Mouse (Mus musculus): Measurements from ENCODE around the gene Olfr411. TPM values are rescaled to one million over a fixed set of nuclear protein-coding genes. Genes with fewer than 3 reads are reported as not detected.

The Olfr411 gene
- total RNA-seq (2021): not detected
- long read RNA-seq, experiment 1: 0 reads
- long read RNA-seq, experiment 2: 0 reads

- DNase-seq (ENCODE audit: low spot score): no peak
These were observed at the start of gene Olfr411 for GRCm38 (mm10) chr11:74352550-74352949. Olfr411 (minus strand) TSS chr11:74352650.

DNA sequence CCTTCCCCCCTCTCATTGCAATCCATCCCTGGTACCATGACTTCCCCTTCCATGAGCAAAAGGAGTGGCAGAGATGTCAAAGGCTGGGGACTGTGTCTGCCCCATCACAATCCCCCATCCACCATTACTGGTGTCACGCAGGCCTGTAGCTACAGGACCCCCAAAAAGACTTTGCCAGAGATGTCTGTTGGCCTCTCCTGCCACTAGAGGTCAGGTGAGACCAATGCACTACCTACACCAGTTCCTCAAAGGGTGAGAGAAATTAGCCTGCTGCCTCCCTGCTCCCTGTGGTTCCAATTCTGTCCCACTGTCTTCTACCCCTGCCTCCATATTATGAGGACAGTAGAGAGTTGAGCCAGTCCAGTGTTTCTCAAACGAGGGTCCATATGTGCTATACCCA lies 49.7 kb upstream of the Olfr411 start:
- no peak for DNase-seq (ENCODE audit: low spot score)

GRCm38 (mm10) chr11:74395583-74395982 lies 43.1 kb upstream of the Olfr411 start:
- DNase-seq (ENCODE audit: low spot score): no peak

DNA sequence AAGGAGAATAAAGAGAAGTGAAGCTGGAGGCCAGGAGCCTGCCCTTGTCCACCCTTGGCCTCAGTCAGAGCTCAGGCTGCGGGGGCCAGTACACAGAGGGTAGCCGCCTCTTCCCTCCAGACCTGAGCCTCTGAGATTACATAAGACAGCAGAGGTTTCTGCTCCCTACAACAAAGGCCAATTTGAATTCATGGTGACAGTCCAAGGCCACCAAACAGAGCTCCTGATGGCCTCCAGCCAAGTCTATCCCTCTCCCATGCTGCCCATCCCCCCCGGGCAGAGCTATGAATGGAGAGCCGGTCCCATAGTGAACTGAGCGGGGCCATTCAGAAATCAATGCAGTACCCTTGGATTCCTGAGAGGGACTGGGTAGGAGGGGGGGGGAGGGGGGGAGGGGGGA lies 41.0 kb upstream of the Olfr411 start:
- no peak for DNase-seq (ENCODE audit: low spot score)

- no peak for DNase-seq (ENCODE audit: low spot score)
These were observed 40.5 kb upstream of the Olfr411 start for GRCm38 (mm10) chr11:74392903-74393302.

- DNase-seq (ENCODE audit: low spot score): no peak
These were observed 39.4 kb upstream of the Olfr411 start for GRCm38 (mm10) chr11:74391899-74392298.

DNA sequence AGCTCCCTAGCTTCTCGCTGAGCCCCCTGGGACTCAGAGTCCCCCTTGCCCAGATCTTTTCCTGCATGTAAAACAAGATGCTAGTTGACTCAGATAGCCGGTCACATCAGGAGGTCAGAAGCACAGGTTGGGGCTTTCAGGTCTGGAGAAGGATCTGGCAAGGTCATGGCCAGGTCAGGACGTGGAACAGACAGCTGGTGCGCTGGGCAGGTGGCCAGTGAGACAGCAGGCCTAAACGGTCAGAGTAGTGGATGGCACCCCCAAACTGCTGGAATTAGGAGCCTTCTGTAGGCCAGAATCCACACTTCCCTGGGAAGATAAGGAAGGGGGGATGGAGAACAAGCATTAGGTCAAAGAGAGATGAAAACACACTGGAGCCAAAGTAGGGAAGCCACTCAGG lies 34.8 kb upstream of the Olfr411 start:
- DNase-seq (ENCODE audit: low spot score): no peak

GRCm38 (mm10) chr11:74385674-74386073 lies 33.2 kb upstream of the Olfr411 start:
- peak; percentile 13 for DNase-seq (ENCODE audit: low spot score)

- no peak for DNase-seq (ENCODE audit: low spot score)
These were observed 26.9 kb upstream of the Olfr411 start for GRCm38 (mm10) chr11:74379166-74379873.

DNA sequence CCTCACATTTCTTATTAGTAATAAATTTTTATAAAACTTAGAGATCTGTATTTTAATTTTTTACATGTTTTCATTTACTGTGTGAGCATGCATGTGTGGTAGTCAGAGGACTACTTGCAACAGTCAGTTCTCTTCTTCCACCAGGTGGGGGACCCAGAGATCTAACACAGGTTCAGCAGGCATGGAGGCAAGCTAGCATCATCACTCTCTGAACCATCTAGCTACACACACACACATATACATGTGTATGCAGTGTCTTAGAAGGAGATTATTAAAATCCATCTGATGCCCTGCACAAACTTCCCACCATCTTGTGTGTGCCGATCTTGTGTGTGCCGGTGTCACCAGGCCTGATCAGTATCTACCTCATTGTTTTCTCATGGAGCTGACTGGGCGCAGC lies 24.4 kb upstream of the Olfr411 start:
- peak; percentile 51 for DNase-seq (ENCODE audit: low spot score)

DNA sequence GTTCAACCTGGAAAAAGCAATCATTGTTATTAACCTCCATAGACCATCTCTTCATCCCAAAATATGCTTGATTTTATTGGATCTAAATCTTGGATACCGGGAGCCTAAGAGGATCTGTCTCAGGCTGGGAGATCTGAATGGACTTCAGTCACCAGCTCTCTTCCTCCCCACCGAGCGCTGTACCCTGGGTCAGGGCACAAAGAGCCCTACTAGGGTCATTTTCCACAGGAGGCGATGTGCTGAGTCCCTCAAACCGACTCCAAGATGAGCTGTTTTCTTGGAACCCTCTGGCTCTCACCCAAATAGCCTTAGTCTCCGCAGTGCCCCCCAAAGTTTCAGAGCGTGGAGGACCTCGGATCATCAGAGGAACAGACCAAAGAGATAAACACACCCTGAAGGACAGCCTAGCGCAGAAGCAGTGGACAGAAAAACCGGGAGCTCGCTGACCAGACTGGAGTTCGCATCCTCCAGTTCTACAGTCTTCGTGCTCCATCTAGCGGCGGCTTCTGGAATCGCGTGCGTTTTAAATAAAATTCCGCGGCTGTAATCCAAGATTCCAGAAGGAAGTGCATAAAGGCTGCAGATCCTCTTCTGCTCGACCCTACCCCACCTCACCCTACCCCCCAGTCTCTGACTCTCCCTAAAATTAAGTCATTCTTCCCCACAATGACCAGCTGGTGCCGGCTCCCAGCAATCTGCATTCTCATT lies 19.1 kb upstream of the Olfr411 start:
- DNase-seq (ENCODE audit: low spot score): peak; percentile 66

DNA sequence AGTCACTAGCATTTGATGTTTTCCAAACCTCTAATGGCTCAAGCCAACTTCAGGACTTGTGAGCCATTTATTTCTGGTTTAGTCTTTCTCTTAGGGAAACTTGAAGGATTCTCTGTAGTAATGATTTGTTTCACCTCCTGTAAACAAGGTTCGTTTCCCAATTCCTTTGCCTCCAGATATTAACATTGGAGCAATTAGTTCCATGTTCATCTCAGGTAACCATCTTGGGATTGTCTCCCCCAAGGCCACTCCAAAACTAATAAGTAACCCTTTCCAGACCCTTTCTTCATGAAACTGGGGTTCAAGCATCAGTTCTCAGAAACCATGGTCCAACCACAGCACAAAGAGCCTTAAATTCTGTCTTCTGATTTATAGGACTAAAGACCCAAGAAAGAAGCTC lies 9.3 kb upstream of the Olfr411 start, which contains the start of gene Olfr412:
TSS of gene Olfr412 (plus strand) at position 301 of the 400 bp plus-strand sequence.
- DNase-seq (ENCODE audit: low spot score): no peak

DNA sequence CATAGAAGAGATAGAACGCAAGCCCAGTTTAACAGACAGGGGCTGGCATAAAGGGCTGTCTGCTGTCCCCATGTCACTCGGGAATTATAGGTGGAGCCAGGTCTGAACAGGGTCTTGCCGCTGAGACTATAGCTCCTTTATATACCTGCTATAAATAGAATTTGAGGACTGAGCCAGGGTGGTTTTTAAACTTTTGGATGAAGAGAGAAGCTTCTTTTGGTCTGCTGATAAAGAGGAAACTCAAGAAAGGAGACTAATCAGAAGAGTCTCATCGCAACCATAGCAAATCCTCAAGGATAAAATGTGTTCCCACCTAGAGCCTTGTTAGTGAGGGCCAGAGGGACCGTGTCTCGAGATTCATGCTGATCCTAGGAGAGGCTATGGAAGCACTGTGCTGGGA lies 14.5 kb downstream of the Olfr411 start, which contains the start of gene Olfr410:
TSS of gene Olfr410 (minus strand) at position 101 of the 400 bp plus-strand sequence.
- DNase-seq (ENCODE audit: low spot score): no peak

DNA sequence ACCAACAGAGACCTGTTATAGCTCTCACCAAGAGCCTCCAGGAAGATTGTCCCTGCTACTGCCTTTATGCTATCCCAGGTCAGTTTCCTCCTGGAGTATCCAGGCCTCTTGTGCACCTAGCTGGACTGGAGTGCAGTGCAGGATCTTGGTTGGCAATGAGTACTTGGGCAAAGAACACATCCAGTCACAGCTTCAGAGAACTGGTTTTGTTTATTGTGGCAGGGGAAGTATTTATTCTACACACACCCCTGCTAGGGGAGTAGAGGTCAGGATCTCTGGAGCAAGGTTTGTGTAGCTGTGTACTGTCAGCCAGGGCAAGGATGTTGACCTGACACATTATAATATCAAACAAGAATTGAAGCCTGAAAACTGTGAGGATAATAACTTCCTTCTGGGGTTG lies 23.7 kb downstream of the Olfr411 start:
- DNase-seq (ENCODE audit: low spot score): no peak

GRCm38 (mm10) chr11:74326044-74326443 lies 26.4 kb downstream of the Olfr411 start:
- no peak for DNase-seq (ENCODE audit: low spot score)

Other genes starting within 250 kb of the Olfr411 start
- gene Olfr401, start 238.9 kb downstream of the Olfr411 start, total RNA-seq (2021): not detected
- not detected for gene Olfr402, start 199.1 kb downstream of the Olfr411 start, total RNA-seq (2021)
- not detected for gene Olfr403, start 166.4 kb downstream of the Olfr411 start, total RNA-seq (2021)
- not detected for gene Olfr43, start 141.3 kb downstream of the Olfr411 start, total RNA-seq (2021)
- not detected for gene Olfr406, start 92.8 kb downstream of the Olfr411 start, total RNA-seq (2021)
- gene Olfr59, start 68.9 kb downstream of the Olfr411 start, total RNA-seq (2021): not detected
- gene Olfr410, start 14.6 kb downstream of the Olfr411 start, total RNA-seq (2021): not detected
- not detected for gene Olfr412, start 9.4 kb upstream of the Olfr411 start, total RNA-seq (2021)

Measured in gastrocnemius, adult 18-20 months (tissue).